Mouse (Mus musculus) sigmoid colon, adult 10 weeks (tissue): ENCODE measurements around the gene Gm20449. TPM values are rescaled to one million over a fixed set of nuclear protein-coding genes. Genes with fewer than 3 reads are reported as not detected.

Source experiments
- polyA plus RNA-seq: library from polyadenylated mRNA; stranded (reverse); fragments of 350-450 nt; fragmentation: Illumina TruSeq; extraction: RNeasy Lipid Tissue Mini Kit (QIAGEN cat#74804); gene quantifications from one replicate; pipeline ENCODE4 v1.2.3, GENCODE M21; 2014; ENCODE audit warnings: low read depth, low replicate concordance

Gm20449 gene
- polyA plus RNA-seq, result 0.22 TPM

GRCm38 (mm10) chr7:41499389-41500049 lies at the start of gene Gm20449, which contains the start of gene AW146154:
Gm20449 (minus strand) TSS chr7:41499417.
AW146154 (minus strand) TSS chr7:41499890.

GRCm38 (mm10) chr7:41448596-41448995 lies 50.6 kb downstream of the Gm20449 start, which contains the start of gene Vmn2r57:
Vmn2r57 (minus strand) TSS chr7:41448696.

GRCm38 (mm10) chr7:41393048-41393971 lies 105.9 kb downstream of the Gm20449 start, which contains the start of gene AI987944:
AI987944 (minus strand) TSS chr7:41393379.

Other genes starting within 250 kb of the Gm20449 start
- 65.6 TPM for gene AI987944, start 106.0 kb downstream of the Gm20449 start, polyA plus RNA-seq
- gene Vmn2r57, start 50.7 kb downstream of the Gm20449 start, polyA plus RNA-seq, result 1.2 TPM
- gene AW146154, start 473 bp upstream of the Gm20449 start, polyA plus RNA-seq, result 44.8 TPM
- gene Gm6871, start 74.2 kb upstream of the Gm20449 start, polyA plus RNA-seq, result not detected
- 35.9 TPM for gene 2610021A01Rik, start 99.8 kb upstream of the Gm20449 start, polyA plus RNA-seq
- gene Zfp788, start 133.8 kb upstream of the Gm20449 start, polyA plus RNA-seq, result 62.5 TPM